Mouse (Mus musculus) bone marrow macrophage, adult 2 months (primary cell): ENCODE data around the gene Gm42688. TPM values are rescaled to one million over a fixed set of nuclear protein-coding genes. Genes with fewer than 3 reads are reported as not detected.
A peak's percentile ranks its signal among the peaks of the same experiment; 100 is the strongest.

Experiments used
- H3K27ac ChIP-seq: 2 replicates; pipeline ENCODE4 v1.5.1; 2012; ENCODE audit warnings: low read depth, low read length; ENCODE audit not compliant: insufficient read depth
- H3K4me1 ChIP-seq: 2 replicates; pipeline ENCODE4 v1.6.1; 2012; ENCODE audit warnings: low read length; ENCODE audit not compliant: control insufficient read depth, insufficient read depth
- H3K4me3 ChIP-seq: 2 replicates; pipeline ENCODE4 v1.5.1; 2012; ENCODE audit warnings: mild to moderate bottlenecking, low read length, moderate library complexity; ENCODE audit not compliant: insufficient read depth
- CTCF ChIP-seq: IDR thresholded peaks from 2 replicates; pipeline ENCODE4 v1.5.1; 2012; ENCODE audit warnings: low read depth, mild to moderate bottlenecking, low read length, moderate library complexity
- POLR2A ChIP-seq: IDR thresholded peaks from 2 replicates; pipeline ENCODE4 v1.6.1; 2012; ENCODE audit warnings: mild to moderate bottlenecking, low read depth, low read length, borderline replicate concordance
- polyA plus RNA-seq: library from polyadenylated mRNA; stranded (reverse); fragments of >200 nt; gene quantifications from 2 replicates; pipeline ENCODE4 v1.2.4, GENCODE M21; 2012; ENCODE audit not compliant: missing spikeins, insufficient read depth, insufficient read length

Gene Gm42688
- polyA plus RNA-seq, 1 experiment: 5.5 TPM

GRCm38 (mm10) chr6:83131469-83132034 is 30.1 kb downstream of the Gm42688 start:
- H3K4me3 ChIP-seq: no peak overlapping the region
- H3K4me1 ChIP-seq: peaks cover 40% of the 10 kb centered on the region
- no peak for TF ChIP-seq POLR2A
- peak overlapping the region; percentile 82 for H3K27ac ChIP-seq

- Histone ChIP-seq H3K4me1 (peaks cover 40% of the 10 kb centered on the region), H3K27ac (peak overlapping the region; percentile 68), H3K4me3 (no peak overlapping the region)
- TF ChIP-seq CTCF (no peak), POLR2A (no peak)
These were observed 30.9 kb downstream of the Gm42688 start for GRCm38 (mm10) chr6:83132176-83132919.

- no peak for TF ChIP-seq POLR2A
- TF ChIP-seq CTCF: no peak
- H3K27ac ChIP-seq: no peak overlapping the region
- H3K4me3 ChIP-seq: no peak overlapping the region
- peaks cover 45% of the 10 kb centered on the region for H3K4me1 ChIP-seq
These were observed 32.8 kb downstream of the Gm42688 start for GRCm38 (mm10) chr6:83134226-83134625.

GRCm38 (mm10) chr6:83134951-83135513 is 33.6 kb downstream of the Gm42688 start, which contains the start of gene Rtkn:
Rtkn (plus strand) TSS chr6:83135463.
- H3K27ac ChIP-seq: no peak within 1 kb of the TSS
- TF ChIP-seq CTCF (no peak), POLR2A (no peak)
- peak within 1 kb of the TSS; percentile 64; the same call in 1 of the 2 replicates for H3K4me3 ChIP-seq
- H3K4me1 ChIP-seq: peaks cover 45% of the 10 kb centered on the region

GRCm38 (mm10) chr6:83135571-83136161 is 34.2 kb downstream of the Gm42688 start:
- no peak for TF ChIP-seq CTCF
- no peak for TF ChIP-seq POLR2A
- H3K27ac ChIP-seq: no peak overlapping the region
- no peak overlapping the region for H3K4me3 ChIP-seq
- peaks cover 43% of the 10 kb centered on the region for H3K4me1 ChIP-seq

- Histone ChIP-seq H3K27ac (peak overlapping the region; percentile 70), H3K4me1 (peaks cover 37% of the 10 kb centered on the region), H3K4me3 (peak overlapping the region; percentile 64)
- no peak for TF ChIP-seq POLR2A
- TF ChIP-seq CTCF: no peak
These were observed 35.0 kb downstream of the Gm42688 start for GRCm38 (mm10) chr6:83136291-83136880.

- Histone ChIP-seq H3K4me3 (peak overlapping the region; percentile 64), H3K27ac (peak overlapping the region; percentile 70), H3K4me1 (peaks cover 37% of the 10 kb centered on the region)
- no peak for TF ChIP-seq POLR2A
- TF ChIP-seq CTCF: no peak
These were observed 35.6 kb downstream of the Gm42688 start for GRCm38 (mm10) chr6:83136881-83137575.

- peaks cover 33% of the 10 kb centered on the region for H3K4me1 ChIP-seq
- peak overlapping the region; percentile 64 for H3K4me3 ChIP-seq
- TF ChIP-seq POLR2A (no peak), CTCF (no peak)
- H3K27ac ChIP-seq: peak overlapping the region; percentile 70
These were observed 36.1 kb downstream of the Gm42688 start for GRCm38 (mm10) chr6:83137576-83137950.

- TF ChIP-seq POLR2A (no peak), CTCF (no peak)
- Histone ChIP-seq H3K27ac (peak overlapping the region; percentile 13; the same call in 1 of the 2 replicates), H3K4me3 (peak overlapping the region; percentile 64; the same call in 1 of the 2 replicates), H3K4me1 (peaks cover 30% of the 10 kb centered on the region)
These were observed 36.6 kb downstream of the Gm42688 start for GRCm38 (mm10) chr6:83138056-83138455.
